Mouse (Mus musculus) MEL (cell line): ENCODE data around the gene Rnf169. TPM values are rescaled to one million over a fixed set of nuclear protein-coding genes. Genes with fewer than 3 reads are reported as not detected.

Source experiments
- DNase-seq: peaks from one replicate; pipeline ENCODE4 v3.0.0; 2011; ENCODE audit warnings: low read depth, low spot score
- H3K27ac ChIP-seq: 2 replicates; pipeline ENCODE4 v1.5.1; 2012; ENCODE audit warnings: low read depth, mild to moderate bottlenecking, control low read depth, low read length, moderate library complexity; ENCODE audit not compliant: control insufficient read depth
- H3K27me3 ChIP-seq, 2 experiments: fragments of 150-350 bp in 1 of 2; sonication (generic) in 1 of 2; 2 replicates each; pipeline ENCODE4 v1.6.1; 2012; ENCODE audit warnings: low read length in 2 of 2, mild to moderate bottlenecking in 2 of 2, improper control_type of control experiment in 1 of 2, moderate library complexity in 1 of 2; ENCODE audit not compliant: insufficient read depth in 2 of 2, control insufficient read depth in 1 of 2
- H3K36me3 ChIP-seq, 2 experiments: 2 replicates each; pipeline ENCODE4 v1.6.1; 2012 to 2014; ENCODE audit warnings: low read length in 2 of 2, improper control_type of control experiment in 1 of 2, inconsistent platforms in 1 of 2, mild to moderate bottlenecking in 1 of 2; ENCODE audit not compliant: insufficient read depth in 2 of 2, control insufficient read depth in 1 of 2
- H3K4me1 ChIP-seq, 2 experiments: fragments of 150-350 bp in 1 of 2; sonication (generic) in 1 of 2; 2 replicates each; pipeline ENCODE4 v1.6.1; 2012; ENCODE audit warnings: low read length in 2 of 2, improper control_type of control experiment in 1 of 2, mild to moderate bottlenecking in 1 of 2; ENCODE audit not compliant: insufficient read depth in 2 of 2, control insufficient read depth in 1 of 2
- H3K4me3 ChIP-seq, 2 experiments: fragments of 150-350 bp in 1 of 2; sonication (generic) in 1 of 2; 2 replicates each; pipeline ENCODE4 v1.5.1; 2012; ENCODE audit warnings: low read depth in 2 of 2, low read length in 2 of 2, mild to moderate bottlenecking in 2 of 2, moderate library complexity in 2 of 2, control low read depth in 1 of 2, improper control_type of control experiment in 1 of 2; ENCODE audit not compliant: control insufficient read depth in 1 of 2, insufficient read depth in 1 of 2
- H3K79me2 ChIP-seq: 2 replicates; pipeline ENCODE4 v1.6.1; 2012; ENCODE audit warnings: mild to moderate bottlenecking, low read length, moderate library complexity; ENCODE audit not compliant: control insufficient read depth, poor library complexity, insufficient read depth
- H3K9ac ChIP-seq: 2 replicates; pipeline ENCODE4 v1.6.1; 2012; ENCODE audit warnings: low read depth, mild to moderate bottlenecking, control low read depth, low read length, moderate library complexity; ENCODE audit not compliant: control insufficient read depth, poor library complexity, severe bottlenecking
- H3K9me3 ChIP-seq: fragments of 150-350 bp; sonication (generic); replicated peaks from 2 replicates; pipeline ENCODE4 v1.6.1; 2012; ENCODE audit warnings: mild to moderate bottlenecking, low read length, improper control_type of control experiment, moderate library complexity; ENCODE audit not compliant: insufficient read depth
- BHLHE40 ChIP-seq: IDR thresholded peaks from 2 replicates; pipeline ENCODE4 v1.6.1; 2012; ENCODE audit warnings: low read depth, mild to moderate bottlenecking, inconsistent platforms, low read length, improper control_type of control experiment, borderline replicate concordance
- CTCF ChIP-seq, 3 experiments: IDR thresholded peaks in 2 of 3; conservative IDR thresholded peaks in 1 of 3; 2 replicates each; pipeline ENCODE4 v1.5.1; 2011 to 2012; ENCODE audit warnings: low read length in 3 of 3, low read depth in 2 of 3, mild to moderate bottlenecking in 2 of 3, improper control_type of control experiment in 1 of 3, inconsistent platforms in 1 of 3, mixed read lengths in 1 of 3, moderate library complexity in 1 of 3; ENCODE audit not compliant: control insufficient read depth in 1 of 3, insufficient read depth in 1 of 3, poor library complexity in 1 of 3, severe bottlenecking in 1 of 3
- E2F4 ChIP-seq: IDR thresholded peaks from 2 replicates; pipeline ENCODE4 v1.6.1; 2011; ENCODE audit warnings: low read depth, low read length, improper control_type of control experiment, borderline replicate concordance
- KAT2A ChIP-seq: conservative IDR thresholded peaks from 2 replicates; pipeline ENCODE4 v1.6.1; 2012; ENCODE audit warnings: low read depth, low read length, improper control_type of control experiment, inconsistent platforms
- MAZ ChIP-seq: IDR thresholded peaks from 2 replicates; pipeline ENCODE4 v1.6.1; 2012; ENCODE audit warnings: low read depth, mild to moderate bottlenecking, inconsistent platforms, low read length, improper control_type of control experiment
- POLR2A ChIP-seq, 2 experiments: IDR thresholded peaks; 2 replicates each; pipeline ENCODE4 v1.6.1; 2011 to 2012; ENCODE audit warnings: low read length in 2 of 2, mild to moderate bottlenecking in 2 of 2, control low read depth in 1 of 2, improper control_type of control experiment in 1 of 2, low read depth in 1 of 2, moderate library complexity in 1 of 2; ENCODE audit not compliant: control insufficient read depth in 1 of 2, insufficient read depth in 1 of 2, poor library complexity in 1 of 2
- POLR2AphosphoS5 ChIP-seq: IDR thresholded peaks from 2 replicates; pipeline ENCODE4 v1.6.1; 2012; ENCODE audit warnings: low read depth, borderline replicate concordance, mild to moderate bottlenecking, inconsistent platforms, low read length, moderate library complexity, mixed read lengths
- SMC3 ChIP-seq: IDR thresholded peaks from 2 replicates; pipeline ENCODE4 v1.6.1; 2011; ENCODE audit warnings: low read depth, low read length, improper control_type of control experiment
- TCF12 ChIP-seq: IDR thresholded peaks from 2 replicates; pipeline ENCODE4 v1.6.1; 2014; ENCODE audit warnings: low read depth, mild to moderate bottlenecking, inconsistent platforms, low read length, improper control_type of control experiment, moderate library complexity
- UBTF ChIP-seq: IDR thresholded peaks from 2 replicates; pipeline ENCODE4 v1.6.1; 2012; ENCODE audit warnings: low read depth, mild to moderate bottlenecking, inconsistent platforms, low read length, improper control_type of control experiment, moderate library complexity, borderline replicate concordance; ENCODE audit not compliant: insufficient read depth
- USF2 ChIP-seq, 2 experiments: IDR thresholded peaks; 2 replicates each; pipeline ENCODE4 v1.6.1; 2011 to 2012; ENCODE audit warnings: improper control_type of control experiment in 2 of 2, low read length in 2 of 2, borderline replicate concordance in 1 of 2, inconsistent platforms in 1 of 2, low read depth in 1 of 2, mild to moderate bottlenecking in 1 of 2; ENCODE audit not compliant: insufficient read depth in 1 of 2
- ZNF384 ChIP-seq: IDR thresholded peaks from 2 replicates; pipeline ENCODE4 v1.6.1; 2012; ENCODE audit warnings: low read depth, mild to moderate bottlenecking, inconsistent platforms, low read length, improper control_type of control experiment
- polyA plus RNA-seq, 2 experiments: library from polyadenylated mRNA; stranded (reverse) in 1 of 2; unstranded in 1 of 2; fragments of >175 nt in 1 of 2; fragments of >200 nt in 1 of 2; gene quantifications; 2 replicates each; pipeline versions ENCODE4 v1.2.1 to v1.2.4; 2012; ENCODE audit warnings: low replicate concordance in 2 of 2, low read depth in 1 of 2; ENCODE audit not compliant: insufficient read length in 2 of 2, insufficient read depth in 1 of 2, missing spikeins in 1 of 2
- total RNA-seq: library from RNA; depleted of rRNA; stranded (reverse); fragments of 300-350 nt; gene quantifications from 2 replicates; pipeline ENCODE4 v1.2.3, GENCODE M21; 2012

The Rnf169 gene
- total and polyA plus RNA-seq, 3 experiments, result 6.2 to 7.2 TPM; not detected in 1

DNA sequence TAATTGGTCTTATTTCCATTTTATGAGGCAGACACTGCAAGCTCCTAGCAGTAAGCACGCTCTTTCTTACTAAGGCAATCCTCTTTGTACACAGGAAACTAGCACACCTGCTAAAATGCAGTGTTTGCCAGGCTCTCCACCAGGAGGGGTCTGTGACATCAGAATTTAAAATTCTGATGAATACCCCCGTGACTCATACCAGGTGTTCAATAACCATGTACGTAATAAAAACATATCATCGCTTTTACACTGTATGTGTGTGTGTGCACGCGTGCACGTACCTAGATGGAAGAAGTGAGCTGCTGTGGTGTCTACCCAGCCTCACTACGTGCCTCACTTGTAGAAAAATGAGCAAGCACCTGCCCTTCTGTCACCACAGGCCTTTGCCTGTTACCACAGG, 26.0 kb downstream of the Rnf169 start:
- H3K4me1 ChIP-seq, result no peaks in the 10 kb centered on the region
- TF ChIP-seq USF2 (IDR thresholded peaks at IDR 0.05; ENCODE audit: borderline replicate concordance in 1 of 2, insufficient read depth in 1 of 2, low read depth in 1 of 2, low read length in 2 of 2), result no peak
- TF ChIP-seq MAZ, result no peak
- TF ChIP-seq UBTF, result no peak
- no peak for TF ChIP-seq E2F4
- no peak for TF ChIP-seq CTCF (IDR thresholded peaks at IDR 0.05 in 2 of 3, conservative IDR thresholded peaks at IDR 0.05 in 1 of 3; ENCODE audit: control insufficient read depth in 1 of 3, insufficient read depth in 1 of 3, low read depth in 2 of 3, low read length in 3 of 3, poor library complexity in 1 of 3, severe bottlenecking in 1 of 3)

DNA sequence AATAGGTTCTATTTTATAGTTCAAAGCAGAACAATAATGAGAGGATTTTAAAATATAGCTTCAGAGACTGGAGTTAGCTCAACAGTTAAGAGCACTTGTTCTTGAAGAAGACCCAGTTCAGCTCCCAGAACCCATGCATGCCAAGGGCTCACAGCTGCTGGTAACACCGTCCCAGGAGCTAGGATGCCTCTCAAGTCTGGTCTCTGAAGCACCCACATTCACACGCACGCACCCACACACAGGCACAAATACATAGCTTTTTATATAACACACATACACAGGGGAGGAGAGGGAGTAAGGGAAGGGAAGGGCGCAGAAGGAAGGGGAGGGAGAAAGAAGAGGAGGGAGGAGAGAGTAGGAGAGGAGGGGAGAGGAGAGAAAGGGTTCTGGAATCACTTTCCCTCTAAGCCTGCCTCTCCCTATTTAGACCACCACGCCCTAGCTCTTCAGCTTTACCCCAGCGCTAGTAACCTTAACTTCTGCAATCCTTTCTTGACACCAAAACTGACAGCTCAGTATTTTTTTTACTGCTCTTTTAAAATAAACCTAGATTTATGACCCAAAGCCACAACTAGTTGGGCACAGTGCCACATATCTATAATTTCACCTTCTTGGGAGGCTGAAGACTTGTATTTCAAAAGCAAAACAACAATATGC, 26.7 kb downstream of the Rnf169 start:
- DNase-seq, result no peak
- Histone ChIP-seq H3K36me3 (no peaks in the 10 kb centered on the region; a peak in 2 of 4 replicates), H3K9me3 (no peaks in the 10 kb centered on the region), H3K4me3 (no peak overlapping the region), H3K9ac (no peak overlapping the region), H3K27me3 (no peaks in the 10 kb centered on the region), H3K4me1 (no peaks in the 10 kb centered on the region), H3K79me2 (no peaks in the 10 kb centered on the region)
- TF ChIP-seq SMC3 (no peak), E2F4 (no peak), POLR2AphosphoS5 (no peak), ZNF384 (no peak), KAT2A (no peak)
- TF ChIP-seq, all 39 proteins: peak for 0
- H3K27ac ChIP-seq, result no peak overlapping the region

More for the DNA sequence above, 26.0 kb downstream of the Rnf169 start:
- Histone ChIP-seq H3K9ac (no peak overlapping the region), H3K36me3 (no peaks in the 10 kb centered on the region; a peak in 2 of 4 replicates), H3K9me3 (no peaks in the 10 kb centered on the region), H3K27ac (no peak overlapping the region), H3K27me3 (no peaks in the 10 kb centered on the region), H3K4me3 (no peak overlapping the region), H3K79me2 (no peaks in the 10 kb centered on the region)
- no peak for DNase-seq

DNA sequence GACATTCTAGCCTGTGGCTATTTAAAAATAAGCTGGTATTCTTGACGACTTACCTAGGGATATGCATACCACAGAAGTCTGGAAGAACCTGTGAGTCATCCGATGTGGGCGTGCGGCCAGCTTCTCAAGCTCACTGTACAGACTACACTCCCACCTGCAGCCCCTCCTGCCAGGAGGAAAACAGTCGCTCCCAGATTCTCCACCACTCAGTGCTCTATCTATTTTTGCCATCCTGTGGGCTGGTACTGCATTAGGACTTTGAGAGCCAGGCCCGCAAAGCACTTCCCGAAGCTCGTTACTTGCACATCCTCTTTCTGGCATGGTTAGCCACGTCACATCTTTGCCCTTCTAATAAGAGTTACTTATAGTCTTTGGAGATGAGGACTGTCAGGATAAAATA, 32.9 kb downstream of the Rnf169 start:
- no peaks in the 10 kb centered on the region for H3K79me2 ChIP-seq
- no peaks in the 10 kb centered on the region for H3K9me3 ChIP-seq
- DNase-seq, result peak; percentile 28
- H3K27me3 ChIP-seq, result no peaks in the 10 kb centered on the region
- no peak overlapping the region for H3K27ac ChIP-seq
- no peaks in the 10 kb centered on the region for H3K4me1 ChIP-seq
- H3K36me3 ChIP-seq, result no peaks in the 10 kb centered on the region
- H3K4me3 ChIP-seq, result no peak overlapping the region
- H3K9ac ChIP-seq, result no peak overlapping the region
- TF ChIP-seq POLR2A (IDR thresholded peaks at IDR 0.05; ENCODE audit: control insufficient read depth in 1 of 2, insufficient read depth in 1 of 2, low read depth in 1 of 2, low read length in 2 of 2, poor library complexity in 1 of 2), result no peak
- TF ChIP-seq TCF12, result no peak
- TF ChIP-seq BHLHE40, result no peak
